Mouse (Mus musculus): ENCODE measurements at regions not wholly inside any gene's neighbourhood (a gene's known extent, or its start where the extent isn't known, plus 50 kb on each side); places are given as distances from the start of the nearest gene placed in this dataset.
"Not testable (repeated sequence)": the region's sequence is repeated elsewhere in the genome, so short reads cannot be mapped to it uniquely, and the experiment has no call there.

- H3K27me3 ChIP-seq (replicated peaks; ENCODE audit: control insufficient read depth, insufficient read depth, low read length): no peaks in the 10 kb centered on the region
- H3K4me2 ChIP-seq (ENCODE audit: low read depth, low read length): no peak overlapping the region
- ATAC-seq (ENCODE audit: low read depth) (no peak), DNase-seq (ENCODE audit: low spot score) (no peak)
- 46% methylated on average over 9 of the region's 9 CpGs for WGBS
- peaks cover 18% of the 10 kb centered on the region for H3K4me1 ChIP-seq (ENCODE audit: control insufficient read depth, insufficient read depth, low read length)
- H3K9ac ChIP-seq (ENCODE audit: low read depth, low read length): no peak overlapping the region
- no peaks in the 10 kb centered on the region for H3K9me3 ChIP-seq (ENCODE audit: control insufficient read depth, low read length)
- no peak overlapping the region for H3K4me3 ChIP-seq (ENCODE audit: low read depth, low read length)
- no peaks in the 10 kb centered on the region for H3K36me3 ChIP-seq (ENCODE audit: control insufficient read depth, insufficient read depth, low read length)
- H3K27ac ChIP-seq (replicated peaks; ENCODE audit: low read depth, low read length): no peak overlapping the region
These were observed 221.2 kb upstream of the Klf3 start for GRCm38 (mm10) chr5:64582031-64582430.

- H3K4me2 ChIP-seq (ENCODE audit: low read depth, low read length): no peak overlapping the region
- no peak overlapping the region for H3K27ac ChIP-seq (replicated peaks; ENCODE audit: low read depth, low read length)
- no peaks in the 10 kb centered on the region for H3K9me3 ChIP-seq (ENCODE audit: control insufficient read depth, low read length)
- H3K36me3 ChIP-seq (ENCODE audit: control insufficient read depth, insufficient read depth, low read length): no peaks in the 10 kb centered on the region
- peaks cover 20% of the 10 kb centered on the region for H3K4me1 ChIP-seq (ENCODE audit: control insufficient read depth, insufficient read depth, low read length)
- DNase-seq (ENCODE audit: low spot score) (peak; percentile 55), ATAC-seq (ENCODE audit: low read depth) (no peak)
- H3K27me3 ChIP-seq (replicated peaks; ENCODE audit: control insufficient read depth, insufficient read depth, low read length): no peaks in the 10 kb centered on the region
- no peak overlapping the region for H3K4me3 ChIP-seq (ENCODE audit: low read depth, low read length)
- H3K9ac ChIP-seq (ENCODE audit: low read depth, low read length): no peak overlapping the region
- WGBS: 43% methylated on average over 1 of the region's 1 CpGs
These were observed 218.9 kb upstream of the Klf3 start for GRCm38 (mm10) chr5:64584308-64584707.

GRCm38 (mm10) chr5:64585076-64585786 lies 218.0 kb upstream of the Klf3 start:
- WGBS: 56% methylated on average over 6 of the region's 6 CpGs
- Histone ChIP-seq H3K4me1 (ENCODE audit: control insufficient read depth, insufficient read depth, low read length) (peaks cover 11% of the 10 kb centered on the region), H3K9me3 (ENCODE audit: control insufficient read depth, low read length) (no peaks in the 10 kb centered on the region), H3K27ac (replicated peaks; ENCODE audit: low read depth, low read length) (no peak overlapping the region), H3K4me3 (ENCODE audit: low read depth, low read length) (no peak overlapping the region), H3K9ac (ENCODE audit: low read depth, low read length) (no peak overlapping the region), H3K4me2 (ENCODE audit: low read depth, low read length) (no peak overlapping the region), H3K27me3 (replicated peaks; ENCODE audit: control insufficient read depth, insufficient read depth, low read length) (no peaks in the 10 kb centered on the region), H3K36me3 (ENCODE audit: control insufficient read depth, insufficient read depth, low read length) (no peaks in the 10 kb centered on the region)
- DNase-seq (ENCODE audit: low spot score) (no peak), ATAC-seq (ENCODE audit: low read depth) (no peak)

GRCm38 (mm10) chr5:64586316-64586715 lies 216.9 kb upstream of the Klf3 start:
- Histone ChIP-seq H3K9ac (ENCODE audit: low read depth, low read length) (no peak overlapping the region), H3K27me3 (replicated peaks; ENCODE audit: control insufficient read depth, insufficient read depth, low read length) (no peaks in the 10 kb centered on the region), H3K4me2 (ENCODE audit: low read depth, low read length) (no peak overlapping the region), H3K27ac (replicated peaks; ENCODE audit: low read depth, low read length) (no peak overlapping the region), H3K36me3 (ENCODE audit: control insufficient read depth, insufficient read depth, low read length) (no peaks in the 10 kb centered on the region), H3K9me3 (ENCODE audit: control insufficient read depth, low read length) (no peaks in the 10 kb centered on the region), H3K4me3 (ENCODE audit: low read depth, low read length) (no peak overlapping the region), H3K4me1 (ENCODE audit: control insufficient read depth, insufficient read depth, low read length) (peaks cover 8% of the 10 kb centered on the region)
- 80% methylated on average over 6 of the region's 6 CpGs for WGBS
- no peak for ATAC-seq (ENCODE audit: low read depth)
- no peak for DNase-seq (ENCODE audit: low spot score)

GRCm38 (mm10) chr5:64586933-64587332 lies 216.3 kb upstream of the Klf3 start:
- H3K4me1 ChIP-seq (ENCODE audit: control insufficient read depth, insufficient read depth, low read length): peaks cover 5% of the 10 kb centered on the region; the same call in 1 of the 2 replicates
- H3K4me2 ChIP-seq (ENCODE audit: low read depth, low read length): no peak overlapping the region
- DNase-seq (ENCODE audit: low spot score) (no peak), ATAC-seq (ENCODE audit: low read depth) (no peak)
- WGBS: 86% methylated on average over 3 of the region's 3 CpGs
- no peak overlapping the region for H3K9ac ChIP-seq (ENCODE audit: low read depth, low read length)
- no peaks in the 10 kb centered on the region for H3K36me3 ChIP-seq (ENCODE audit: control insufficient read depth, insufficient read depth, low read length)
- no peak overlapping the region for H3K4me3 ChIP-seq (ENCODE audit: low read depth, low read length)
- no peak overlapping the region for H3K27ac ChIP-seq (replicated peaks; ENCODE audit: low read depth, low read length)
- no peaks in the 10 kb centered on the region for H3K9me3 ChIP-seq (ENCODE audit: control insufficient read depth, low read length)
- no peaks in the 10 kb centered on the region for H3K27me3 ChIP-seq (replicated peaks; ENCODE audit: control insufficient read depth, insufficient read depth, low read length)

- DNase-seq (ENCODE audit: low spot score) (no peak), ATAC-seq (ENCODE audit: low read depth) (no peak)
- Histone ChIP-seq H3K4me3 (ENCODE audit: low read depth, low read length) (no peak overlapping the region), H3K36me3 (ENCODE audit: control insufficient read depth, insufficient read depth, low read length) (no peaks in the 10 kb centered on the region), H3K4me1 (ENCODE audit: control insufficient read depth, insufficient read depth, low read length) (peaks cover 5% of the 10 kb centered on the region; the same call in 1 of the 2 replicates), H3K4me2 (ENCODE audit: low read depth, low read length) (no peak overlapping the region), H3K9me3 (ENCODE audit: control insufficient read depth, low read length) (no peaks in the 10 kb centered on the region), H3K27ac (replicated peaks; ENCODE audit: low read depth, low read length) (no peak overlapping the region), H3K9ac (ENCODE audit: low read depth, low read length) (no peak overlapping the region), H3K27me3 (replicated peaks; ENCODE audit: control insufficient read depth, insufficient read depth, low read length) (no peaks in the 10 kb centered on the region)
- WGBS: 39% methylated on average over 8 of the region's 8 CpGs
These were observed 215.1 kb upstream of the Klf3 start for GRCm38 (mm10) chr5:64587895-64588738.

- not testable (repeated sequence) for ATAC-seq (ENCODE audit: low read depth); H3K9ac ChIP-seq (ENCODE audit: low read depth, low read length); H3K4me2 ChIP-seq (ENCODE audit: low read depth, low read length); DNase-seq (ENCODE audit: low spot score); H3K4me1 ChIP-seq (ENCODE audit: control insufficient read depth, insufficient read depth, low read length); H3K4me3 ChIP-seq (ENCODE audit: low read depth, low read length); H3K9me3 ChIP-seq (ENCODE audit: control insufficient read depth, low read length); H3K36me3 ChIP-seq (ENCODE audit: control insufficient read depth, insufficient read depth, low read length); H3K27me3 ChIP-seq (replicated peaks; ENCODE audit: control insufficient read depth, insufficient read depth, low read length); H3K27ac ChIP-seq (replicated peaks; ENCODE audit: low read depth, low read length)
- WGBS: 96% methylated on average over 8 of the region's 8 CpGs
These were observed 214.4 kb upstream of the Klf3 start for GRCm38 (mm10) chr5:64588768-64589167.

- H3K4me1 ChIP-seq (ENCODE audit: control insufficient read depth, insufficient read depth, low read length): peaks cover 11% of the 10 kb centered on the region
- H3K27ac ChIP-seq (replicated peaks; ENCODE audit: low read depth, low read length): no peak overlapping the region
- H3K4me3 ChIP-seq (ENCODE audit: low read depth, low read length): no peak overlapping the region
- H3K27me3 ChIP-seq (replicated peaks; ENCODE audit: control insufficient read depth, insufficient read depth, low read length): no peaks in the 10 kb centered on the region
- no peaks in the 10 kb centered on the region for H3K36me3 ChIP-seq (ENCODE audit: control insufficient read depth, insufficient read depth, low read length)
- H3K9me3 ChIP-seq (ENCODE audit: control insufficient read depth, low read length): no peaks in the 10 kb centered on the region
- no peak for ATAC-seq (ENCODE audit: low read depth)
- no peak for DNase-seq (ENCODE audit: low spot score)
- WGBS: 83% methylated on average over 5 of the region's 5 CpGs
- no peak overlapping the region for H3K4me2 ChIP-seq (ENCODE audit: low read depth, low read length)
- H3K9ac ChIP-seq (ENCODE audit: low read depth, low read length): no peak overlapping the region
These were observed 213.2 kb upstream of the Klf3 start for GRCm38 (mm10) chr5:64590036-64590435.
